Mouse (Mus musculus): ENCODE data around the gene Tmem40.
A peak's percentile ranks its signal among the peaks of the same experiment; 100 is the strongest.

The Tmem40 gene

DNA sequence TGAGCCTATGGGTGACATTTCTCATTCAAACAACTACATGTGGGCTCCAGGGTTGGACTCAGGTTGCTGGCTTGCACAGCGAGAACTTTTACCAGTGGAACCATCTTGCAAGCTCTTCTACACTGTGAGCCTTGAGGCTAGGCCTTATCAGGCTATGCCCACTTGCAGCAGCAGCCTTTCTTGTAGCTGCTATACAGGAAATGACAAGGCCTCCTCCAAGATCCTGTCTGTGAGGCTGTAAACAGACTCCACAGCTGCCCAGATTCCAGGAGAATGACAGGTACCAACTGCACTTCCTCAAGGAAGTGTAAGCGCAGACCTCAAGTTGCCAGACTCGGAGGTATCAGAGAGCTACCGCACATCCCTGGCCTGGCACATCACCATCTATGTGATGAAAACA is 6.0 kb upstream of the Tmem40 start:
- DNase-seq = no peak

DNA sequence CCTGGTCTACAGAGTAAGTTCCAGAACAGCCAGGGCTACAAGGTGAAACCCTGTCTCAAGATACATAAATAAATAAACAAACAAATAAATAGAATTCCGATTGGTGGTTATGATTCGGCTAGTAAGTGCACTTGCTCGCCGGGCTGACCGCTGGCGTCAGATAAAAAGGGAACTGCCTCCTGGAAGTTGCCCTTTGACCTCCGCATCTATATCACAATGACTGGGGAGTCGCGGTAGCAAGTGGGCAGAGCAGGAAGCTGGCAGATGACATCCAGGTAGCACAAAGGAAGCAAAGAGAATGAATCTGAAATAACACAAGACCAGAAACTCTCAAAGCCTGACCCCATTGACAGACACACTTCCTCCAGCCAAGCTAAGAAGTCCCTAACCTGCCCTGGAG is 5.1 kb upstream of the Tmem40 start:
- no peak for DNase-seq

DNA sequence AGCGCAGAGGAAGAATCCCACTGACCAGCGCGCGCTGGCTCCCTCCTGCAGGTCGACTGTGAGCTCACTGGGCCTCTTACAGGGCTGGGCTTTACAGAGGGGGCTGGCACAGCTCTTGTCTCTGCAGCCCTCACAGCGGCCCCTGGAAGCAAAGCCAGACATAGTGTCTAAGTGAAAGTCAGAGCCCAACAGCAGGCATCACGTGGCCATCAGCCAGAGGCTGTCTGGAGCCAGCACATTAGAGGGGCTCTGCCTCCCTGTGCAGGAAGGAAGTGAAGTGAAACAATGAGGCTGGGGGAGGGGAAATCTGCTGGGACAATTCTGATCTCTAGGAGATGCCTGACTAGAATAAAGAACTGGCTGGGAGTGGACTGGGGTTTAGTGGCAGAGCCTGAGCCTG is 2.0 kb upstream of the Tmem40 start:
- DNase-seq = no peak

DNA sequence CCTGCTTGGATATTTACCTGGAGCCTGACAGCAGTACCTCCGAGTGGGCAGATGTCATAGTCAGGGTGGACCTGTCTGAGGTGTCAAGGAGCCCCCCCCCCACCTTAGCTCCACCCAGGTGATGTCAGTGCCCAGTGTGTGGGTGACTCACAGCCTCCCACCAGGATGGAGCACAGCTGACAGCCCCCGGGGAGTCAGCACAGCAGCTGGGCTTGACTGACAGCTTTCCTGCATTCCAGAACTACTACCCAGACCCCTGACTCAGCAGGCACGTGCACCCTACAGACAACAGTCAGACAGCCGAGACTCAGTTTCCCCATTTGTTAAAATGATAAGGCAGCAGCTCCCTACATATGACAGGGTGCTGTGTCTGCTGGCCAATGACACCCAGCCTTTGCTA is 1.2 kb downstream of the Tmem40 start:
- no peak for DNase-seq

DNA sequence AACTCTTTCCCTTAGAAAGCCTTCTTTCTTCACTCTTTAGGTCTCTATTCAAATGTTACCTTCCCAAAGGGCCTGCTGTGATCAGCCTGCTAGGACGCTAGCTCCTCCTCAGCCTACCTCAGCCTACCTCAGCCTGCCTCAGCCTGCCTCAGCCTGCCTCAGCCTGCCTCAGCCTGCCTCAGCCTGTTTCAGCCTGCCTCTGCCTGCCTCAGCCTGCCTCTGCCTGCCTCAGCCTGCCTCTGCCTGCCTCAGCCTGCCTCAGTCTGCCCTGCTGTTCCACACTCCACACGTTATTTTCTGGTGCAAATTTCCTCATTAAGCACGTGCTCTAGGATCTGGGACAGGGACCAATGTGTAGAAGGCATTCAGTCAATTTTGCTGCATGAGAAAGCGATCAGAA is 2.1 kb downstream of the Tmem40 start:
- no peak for DNase-seq

DNA sequence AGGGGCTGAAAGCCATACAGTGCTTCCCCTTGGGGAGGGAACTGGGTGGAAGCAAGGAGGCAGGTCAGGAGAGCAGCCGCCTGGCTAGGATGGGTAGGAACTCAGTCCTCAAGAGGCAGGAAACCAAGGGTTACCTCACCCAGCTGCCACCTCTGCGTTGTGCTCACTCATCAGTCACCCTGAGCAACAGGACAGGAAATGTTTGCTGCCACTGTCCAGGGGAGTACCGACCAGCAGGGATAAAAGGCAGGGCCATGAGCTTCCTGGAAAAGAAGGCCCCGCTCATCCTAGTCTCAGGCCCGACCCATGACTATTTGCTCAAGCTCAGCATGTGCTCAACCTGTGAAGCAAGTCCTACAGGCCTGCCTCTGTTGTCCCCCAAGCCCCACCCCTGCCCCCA is 2.7 kb downstream of the Tmem40 start:
- no peak for DNase-seq

DNA sequence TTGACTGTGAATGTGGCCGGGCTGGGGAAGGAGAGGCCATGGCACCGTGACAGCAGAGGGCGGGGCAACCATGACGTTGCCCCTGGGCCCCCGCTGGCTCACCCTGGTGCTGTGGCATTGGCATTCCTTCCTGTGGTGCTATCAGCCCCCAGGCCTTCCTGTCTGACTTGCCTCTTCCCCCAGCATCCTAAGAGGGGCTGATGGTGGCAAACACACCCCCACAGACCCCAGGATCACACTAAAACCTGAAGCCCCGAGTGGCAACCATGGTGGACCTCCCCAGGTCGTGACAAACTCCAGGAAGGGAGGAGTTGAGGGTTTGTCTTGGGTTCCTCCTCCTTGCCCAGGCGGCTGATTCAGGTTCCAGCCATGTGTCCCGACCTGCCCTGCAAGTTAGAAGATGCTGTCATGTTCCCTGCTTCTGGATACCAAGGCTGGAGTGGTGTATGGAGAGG is 3.2 kb downstream of the Tmem40 start:
- DNase-seq = peak in 1 of 2 experiments; percentile 11

DNA sequence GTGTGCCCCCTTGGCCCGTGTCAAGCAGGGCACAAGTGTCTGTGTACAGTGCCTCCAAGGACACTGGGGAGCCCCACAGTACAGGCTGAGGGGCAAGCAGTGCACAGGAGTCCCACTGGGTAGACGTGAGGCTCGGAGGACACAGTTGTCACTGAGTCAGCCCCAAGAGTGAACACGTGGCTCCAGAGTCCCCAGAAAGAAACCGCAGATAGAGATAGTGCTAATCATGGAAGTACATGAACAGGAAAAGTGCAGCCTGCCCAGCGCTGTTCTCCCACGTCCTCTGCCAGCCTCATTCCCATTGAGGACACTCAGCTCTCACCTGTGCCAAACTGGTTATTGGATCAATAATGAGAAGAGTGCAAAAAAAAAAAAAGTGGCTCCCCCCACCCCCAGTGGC is 6.7 kb downstream of the Tmem40 start:
- no peak for DNase-seq

DNA sequence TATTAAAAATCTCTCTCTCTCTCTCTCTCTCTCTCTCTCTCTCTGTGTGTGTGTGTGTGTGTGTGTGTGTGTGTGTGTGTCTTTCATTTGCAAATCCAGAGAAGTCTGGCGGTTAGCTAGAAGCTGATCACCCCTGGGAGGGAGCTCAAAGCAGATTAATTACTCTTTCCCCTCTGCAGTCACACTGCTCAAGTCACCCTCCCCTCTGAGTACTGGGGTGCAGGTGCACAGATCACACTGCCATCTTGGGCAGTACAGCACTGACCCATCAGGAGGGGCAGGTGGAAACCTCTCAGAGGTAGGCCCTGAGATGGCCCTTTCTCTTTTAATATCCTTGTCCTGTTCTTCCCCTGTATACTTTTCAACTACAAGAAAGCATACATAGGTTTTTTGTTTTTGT is 15.9 kb downstream of the Tmem40 start:
- DNase-seq = no peak

DNA sequence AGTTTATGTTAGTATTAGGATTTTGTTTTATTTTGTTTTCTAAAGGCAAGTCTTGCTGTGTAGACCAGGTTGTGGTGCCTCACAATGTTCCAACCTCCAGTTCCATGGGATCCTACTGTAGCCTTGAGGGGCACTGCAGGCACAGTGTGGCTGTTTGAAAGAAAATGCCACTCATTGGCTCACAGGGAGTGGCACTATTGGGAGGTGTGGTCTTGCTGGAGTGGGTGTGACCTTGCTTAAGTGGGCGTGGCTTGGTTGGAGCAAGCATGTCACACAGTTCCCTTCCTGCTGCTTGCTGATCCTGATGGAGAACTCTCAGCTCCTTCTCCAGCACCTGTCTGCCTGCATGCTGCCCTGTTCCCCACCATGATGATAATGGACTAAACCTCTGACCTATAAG is 18.6 kb downstream of the Tmem40 start:
- peak in 1 of 2 experiments; percentile 21 for DNase-seq

DNA sequence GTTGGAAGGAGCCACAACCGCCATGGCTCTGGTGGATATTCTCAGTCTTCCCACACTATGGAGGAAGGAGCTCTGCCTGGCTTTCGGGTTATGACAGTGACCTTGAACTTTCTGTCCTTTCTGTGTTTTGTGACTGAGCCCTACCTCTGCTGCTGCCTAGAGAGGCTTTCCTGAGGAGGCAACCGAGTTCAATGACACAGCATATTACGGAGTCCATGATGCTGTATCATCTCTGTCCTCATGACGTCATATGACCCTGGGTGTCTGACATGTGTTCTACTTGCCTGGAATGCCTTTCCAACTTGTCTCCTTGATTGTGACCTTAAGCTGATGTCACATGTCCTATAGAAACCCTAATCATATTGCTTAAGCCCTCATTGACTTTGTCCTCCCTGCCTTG is 23.2 kb downstream of the Tmem40 start:
- no peak for DNase-seq

DNA sequence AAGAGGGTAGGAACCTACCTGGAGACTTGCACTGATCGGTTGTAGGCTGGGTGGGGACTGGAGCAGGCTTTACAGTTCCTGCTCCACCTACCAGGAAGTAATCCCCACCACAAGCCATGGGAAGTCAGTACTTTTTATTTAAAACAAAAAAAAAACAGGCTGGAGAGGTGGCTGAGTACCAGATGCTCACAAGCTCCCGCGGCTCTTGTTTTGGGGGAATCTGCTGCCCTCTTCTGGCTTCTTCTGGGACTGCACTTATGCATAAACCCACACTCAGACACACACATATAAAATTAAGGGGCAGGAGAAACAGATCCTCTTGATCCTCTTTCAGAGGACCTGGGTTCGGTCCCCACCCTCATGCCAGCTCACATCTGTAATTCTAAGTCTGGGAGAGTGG is 27.3 kb downstream of the Tmem40 start:
- peak; percentile 60 to 61 for DNase-seq

DNA sequence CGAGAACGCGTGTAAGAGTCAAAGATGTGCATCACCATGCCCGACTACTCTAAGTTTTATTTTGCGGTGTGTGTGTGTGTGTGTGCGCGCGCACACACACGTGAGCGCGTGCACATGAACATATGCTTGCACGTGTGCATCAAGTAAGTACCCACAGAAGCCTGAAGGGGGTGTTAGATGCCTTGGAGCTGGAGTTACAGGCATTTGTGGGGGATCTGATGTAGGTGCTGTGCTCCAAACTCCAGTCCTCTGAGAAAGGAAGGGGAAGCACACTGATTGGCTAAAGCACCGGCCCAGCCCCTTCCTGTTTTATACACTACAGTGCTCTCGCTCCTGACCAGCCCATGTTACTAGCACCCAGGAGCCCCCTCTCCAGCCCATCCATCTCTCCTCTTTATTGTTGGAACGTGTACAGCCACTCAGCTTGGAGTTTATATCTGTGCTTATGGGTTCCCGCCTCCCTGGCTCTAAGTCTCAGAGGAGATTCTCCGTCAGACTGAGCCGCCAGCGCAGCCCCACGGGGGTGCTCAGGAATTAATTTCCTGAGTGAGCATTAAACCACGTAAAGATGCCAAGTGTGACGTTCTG is 29.8 kb downstream of the Tmem40 start:
- DNase-seq = no peak

DNA sequence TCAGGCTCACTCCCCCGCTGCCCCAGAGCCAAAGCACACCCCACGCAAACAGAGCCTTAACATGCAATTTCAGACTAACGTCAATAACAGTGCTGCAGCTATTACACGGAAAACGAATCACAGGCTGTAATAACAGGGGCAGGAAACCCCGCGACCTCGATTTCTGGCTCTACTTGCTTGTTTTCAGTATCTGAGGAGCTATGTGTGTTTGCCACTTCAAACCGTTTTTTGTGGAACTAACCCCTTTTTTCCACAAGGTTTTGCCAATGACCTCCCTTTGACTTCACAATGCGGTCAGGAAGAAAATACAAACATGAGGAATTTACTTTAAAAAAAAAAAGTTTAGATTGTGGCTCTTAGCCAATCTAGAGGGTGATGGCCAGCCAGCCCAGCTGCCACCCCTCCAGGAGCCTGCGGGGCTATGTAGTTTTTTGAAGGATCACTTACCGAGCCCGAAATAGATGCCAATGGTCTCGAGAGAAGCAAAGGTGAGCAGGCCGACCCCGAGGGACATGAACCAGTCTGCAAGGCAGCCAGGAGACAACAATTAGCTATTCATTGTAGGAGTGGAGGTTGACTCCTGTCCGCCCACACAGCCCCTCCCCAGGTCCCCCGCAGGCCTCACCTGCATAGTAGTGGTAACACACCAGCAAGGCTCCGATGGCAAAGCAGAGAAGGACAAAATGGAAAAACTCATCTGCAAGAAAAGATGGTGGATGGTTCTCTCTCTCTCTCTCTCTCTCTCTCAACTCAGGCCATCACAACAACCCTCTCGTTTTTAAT is 31.5 kb downstream of the Tmem40 start:
- DNase-seq = no peak

DNA sequence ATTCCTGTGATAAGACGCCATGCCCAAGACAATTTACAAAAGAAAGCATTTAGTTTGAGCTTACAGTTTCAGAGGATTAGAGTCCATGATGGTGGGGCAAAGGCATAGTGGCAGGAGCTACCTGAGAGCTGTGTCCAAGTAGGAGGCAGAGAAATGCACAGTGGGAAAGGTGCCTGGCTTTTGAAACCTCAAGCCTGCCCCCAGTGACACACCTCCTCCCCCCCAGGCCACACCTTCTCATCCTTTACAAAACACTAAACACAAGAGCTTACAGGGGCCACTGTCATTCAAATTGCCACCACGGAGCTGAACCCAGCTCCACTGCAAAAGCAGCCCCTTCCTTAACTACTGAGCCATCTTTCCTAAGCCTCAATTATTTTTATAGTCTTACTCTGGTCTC is 34.6 kb downstream of the Tmem40 start:
- no peak for DNase-seq

DNA sequence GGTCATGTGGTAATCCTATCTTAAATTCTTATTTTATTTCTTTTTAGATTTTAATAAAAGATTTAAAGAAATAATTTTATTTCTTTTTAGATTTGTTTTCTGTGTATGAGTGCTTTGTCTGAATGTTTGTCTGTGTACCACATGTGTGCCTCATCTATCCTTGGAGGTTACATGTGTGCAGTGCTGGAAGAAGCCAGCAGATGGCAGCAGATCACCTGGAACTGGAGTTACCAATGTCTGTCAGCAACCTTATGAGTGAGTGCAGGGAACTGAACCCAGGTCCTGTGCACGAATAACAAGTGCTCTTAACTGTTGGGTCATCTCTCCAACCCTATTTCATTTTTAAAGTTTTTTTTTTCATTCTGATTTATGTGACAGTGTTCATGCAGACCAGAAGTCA is 35.1 kb downstream of the Tmem40 start:
- peak; percentile 67 to 68 for DNase-seq

DNA sequence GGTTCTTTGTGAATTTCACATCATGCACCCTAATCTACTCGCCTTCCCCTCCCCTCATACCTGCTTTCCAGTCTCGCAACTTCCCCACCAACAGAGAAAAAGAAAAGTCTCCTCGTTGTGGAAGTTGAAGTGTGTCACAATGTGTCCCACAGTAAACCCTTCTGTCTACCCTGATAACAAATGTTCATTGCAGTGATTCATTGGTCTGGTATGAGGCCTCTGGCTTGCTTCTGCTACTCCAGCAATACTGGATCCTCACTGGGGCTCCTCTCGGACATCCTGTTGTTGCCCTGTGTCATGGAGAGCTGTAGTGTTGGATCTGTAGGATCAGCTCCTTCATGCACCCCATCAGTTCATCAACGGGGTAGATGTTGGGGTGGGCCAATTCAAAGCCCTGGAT is 40.0 kb downstream of the Tmem40 start:
- no peak for DNase-seq

DNA sequence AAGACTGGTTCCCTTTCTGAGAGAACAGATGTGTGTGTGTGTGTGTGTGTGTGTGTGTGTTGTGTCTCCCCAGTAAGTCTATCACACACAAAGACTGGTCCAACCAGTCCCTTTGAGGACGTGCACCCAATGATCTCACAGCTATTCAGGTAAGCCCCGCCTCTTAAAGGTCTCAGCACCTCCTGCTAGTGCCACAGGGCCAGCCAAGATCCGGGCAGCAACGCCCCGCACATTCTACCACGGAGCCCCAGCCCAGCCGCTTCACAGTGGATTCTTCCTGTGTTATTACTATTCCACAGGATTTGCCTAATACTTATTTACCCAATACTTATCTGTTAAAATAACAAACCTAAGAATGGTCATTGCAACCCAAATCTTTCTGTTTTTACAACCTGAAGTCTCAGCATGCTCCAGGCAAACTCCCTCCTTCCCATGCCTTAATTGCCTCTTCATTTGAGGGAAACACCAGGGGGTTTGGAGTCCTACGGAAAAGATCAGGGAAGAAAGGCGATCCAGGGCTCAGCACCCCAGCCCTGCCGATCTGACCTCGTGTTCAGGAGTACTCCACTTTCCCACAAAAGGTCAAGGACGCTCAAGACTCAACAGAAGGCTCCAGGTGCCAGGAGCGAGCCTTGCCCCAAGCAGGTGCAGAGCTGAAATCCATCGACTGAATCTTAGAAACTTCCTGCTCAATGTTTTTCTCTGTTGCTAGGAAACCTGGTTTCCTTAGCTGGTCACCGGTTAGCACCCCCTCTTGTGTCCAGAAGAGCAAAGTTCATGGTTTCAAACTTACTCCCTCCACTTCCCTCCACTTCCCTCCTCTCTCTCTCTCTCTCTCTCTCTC is 44.3 kb downstream of the Tmem40 start:
- DNase-seq = peak; percentile 63 to 65

DNA sequence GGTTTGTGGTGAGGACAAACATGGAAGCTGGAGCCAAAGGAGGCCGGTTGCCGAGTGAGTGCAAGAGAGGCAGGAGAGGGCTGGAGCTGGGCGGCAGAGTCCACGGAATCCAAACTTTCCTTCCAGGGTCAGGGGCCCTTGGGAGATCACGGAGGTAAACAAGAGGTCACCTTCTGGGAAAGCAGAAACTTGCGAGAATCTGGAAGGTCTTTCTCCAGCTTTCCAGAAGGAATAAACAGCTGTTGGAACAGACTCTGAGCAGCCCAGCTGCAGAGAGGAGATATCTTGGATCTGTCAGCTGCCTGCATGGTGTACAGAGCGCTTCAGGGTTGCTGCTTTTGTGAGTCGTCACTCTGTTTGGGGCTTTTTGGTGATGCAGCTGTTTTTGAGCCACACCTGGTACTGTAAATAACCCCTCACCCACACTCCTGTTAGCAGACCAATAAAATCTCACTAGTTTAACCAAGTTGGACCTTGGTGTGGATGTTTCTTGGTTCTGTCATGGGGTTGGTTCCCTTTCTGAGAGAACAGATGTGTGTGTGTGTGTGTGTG is 45.0 kb downstream of the Tmem40 start:
- peak in 1 of 2 experiments; percentile 37 for DNase-seq

DNA sequence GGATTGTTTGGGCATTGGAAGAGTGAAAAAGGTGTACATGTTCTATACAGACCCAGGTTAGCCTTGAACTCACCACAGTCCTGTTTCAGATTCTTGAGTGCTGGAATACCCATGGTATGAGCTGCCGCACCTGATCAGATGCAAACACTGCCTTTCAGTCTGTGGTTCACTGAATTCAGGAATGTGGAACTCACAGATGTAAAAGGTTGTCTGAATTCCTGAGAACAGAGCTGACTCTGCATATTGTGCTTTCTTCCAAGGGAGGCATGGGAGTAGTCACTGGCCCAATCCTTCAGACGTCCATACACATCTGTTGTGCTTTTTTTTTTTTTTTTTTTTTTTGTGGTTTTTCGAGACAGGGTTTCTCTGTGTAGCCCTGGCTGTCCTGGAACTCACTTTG is 50.9 kb downstream of the Tmem40 start:
- DNase-seq = no peak

DNA sequence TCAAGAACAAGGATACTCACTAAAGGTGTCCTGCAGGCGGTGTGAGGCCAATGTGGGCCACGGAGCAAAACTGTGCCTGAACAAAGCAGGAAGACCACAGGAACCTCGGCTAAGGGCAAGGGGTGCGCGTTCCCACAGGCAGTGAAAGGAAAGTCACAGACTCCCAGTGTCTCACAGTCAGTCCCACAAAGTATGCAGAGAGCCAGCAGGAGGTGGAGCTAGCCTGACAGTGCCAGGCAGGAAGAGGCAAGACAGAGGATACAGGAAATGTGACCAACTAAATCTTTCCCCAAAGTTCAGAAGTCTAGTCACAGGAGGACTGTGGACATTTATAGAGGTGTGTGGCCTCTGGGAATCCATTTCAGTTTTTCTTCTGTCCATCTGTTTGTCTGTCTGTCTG is 59.3 kb downstream of the Tmem40 start:
- DNase-seq = no peak

DNA sequence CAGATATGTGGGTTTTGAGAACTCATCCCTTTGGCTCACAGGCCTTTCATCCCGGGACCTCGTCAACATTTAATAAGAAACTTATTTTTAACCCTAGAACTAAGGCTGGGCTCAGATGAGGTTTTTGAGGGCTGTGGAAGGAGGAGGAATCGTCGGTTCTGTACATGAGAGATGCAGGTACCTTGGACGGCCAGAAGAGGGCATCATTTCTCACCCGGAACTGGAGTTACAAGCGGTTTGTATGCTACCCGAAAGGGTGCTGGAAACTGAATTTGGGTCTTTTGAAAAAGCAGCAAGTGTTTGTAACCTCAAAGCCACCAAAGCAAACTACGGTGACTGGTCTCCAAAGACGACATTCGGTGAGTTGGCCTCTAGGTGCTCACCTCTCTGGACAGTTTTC is 60.9 kb downstream of the Tmem40 start:
- peak; percentile 40 to 48 for DNase-seq

DNA sequence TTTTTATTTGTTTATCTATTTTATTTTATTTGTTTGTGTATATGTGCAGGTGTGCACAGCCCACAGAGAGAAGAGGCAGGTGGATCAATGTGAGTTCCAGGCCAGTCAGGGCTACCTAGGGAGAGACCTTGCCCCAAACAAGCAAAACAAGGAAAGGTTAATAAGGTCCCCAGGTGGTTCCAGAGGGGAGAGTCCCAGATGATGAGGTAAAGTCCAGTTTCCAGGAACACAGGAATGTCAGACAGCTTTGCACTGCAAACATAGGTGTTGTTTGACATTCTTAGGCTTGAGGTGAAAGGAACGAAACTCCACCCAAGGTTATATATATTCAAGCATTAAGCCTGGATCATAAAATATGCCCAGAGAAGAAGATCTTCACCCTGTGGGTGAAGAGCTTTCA is 61.4 kb downstream of the Tmem40 start:
- no peak for DNase-seq

DNA sequence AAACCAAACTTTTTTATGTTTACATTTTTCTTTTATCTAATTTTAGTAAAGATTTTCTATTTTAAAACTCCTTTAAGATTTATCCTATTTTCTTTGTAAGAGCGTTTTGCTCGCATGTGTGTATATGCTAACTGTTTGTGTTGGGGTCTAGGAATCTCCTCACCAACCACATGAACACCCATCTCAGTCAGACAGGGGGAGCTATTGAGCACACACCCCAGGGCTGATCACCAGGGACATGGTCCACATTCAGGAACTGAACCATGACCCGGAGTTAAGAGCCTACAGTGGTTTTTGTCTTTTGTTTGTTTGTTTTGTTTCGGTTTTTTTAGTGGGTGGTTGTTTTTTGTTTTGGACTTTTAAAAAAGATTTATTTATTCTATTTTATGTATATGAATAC is 63.5 kb downstream of the Tmem40 start:
- peak; percentile 45 to 55 for DNase-seq
